Mouse (Mus musculus) ovary, postnatal 36 days (tissue): ENCODE measurements around the gene Ctsf.
"Not testable (repeated sequence)": the region's sequence is repeated elsewhere in the genome, so short reads cannot be mapped to it uniquely, and the experiment has no call there.

Source experiments
- DNase-seq: peaks from one replicate; pipeline ENCODE4 v3.0.0; 2022; ENCODE audit warnings: low spot score, mixed read lengths

Gene Ctsf

GRCm38 (mm10) chr19:4854552-4855469 is at the start of gene Ctsf:
TSS of gene Ctsf (plus strand) at chr19:4855130.
- DNase-seq = peak; percentile 88

GRCm38 (mm10) chr19:4810309-4810708 is 44.6 kb upstream of the Ctsf start:
- no peak for DNase-seq

- DNase-seq = no peak
Measured at GRCm38 (mm10) chr19:4810746-4811062, 44.2 kb upstream of the Ctsf start.

GRCm38 (mm10) chr19:4811063-4811908 is 43.6 kb upstream of the Ctsf start, which contains the start of the genes Gm21992 and Rbm14:
TSS of gene Gm21992 (minus strand) at chr19:4811612.
TSS of gene Rbm14 (minus strand) at chr19:4811634.
- peak; percentile 97 for DNase-seq

GRCm38 (mm10) chr19:4811909-4812242 is 43.1 kb upstream of the Ctsf start:
- DNase-seq = no peak

GRCm38 (mm10) chr19:4812334-4812949 is 42.5 kb upstream of the Ctsf start:
- DNase-seq = not testable (repeated sequence)

- DNase-seq = no peak
Measured at GRCm38 (mm10) chr19:4813015-4813414, 41.9 kb upstream of the Ctsf start.

GRCm38 (mm10) chr19:4817182-4817835 is 37.6 kb upstream of the Ctsf start:
- no peak for DNase-seq

- DNase-seq = peak; percentile 73
Measured at GRCm38 (mm10) chr19:4820678-4821303, 34.1 kb upstream of the Ctsf start.

GRCm38 (mm10) chr19:4828444-4829114 is 26.4 kb upstream of the Ctsf start:
- no peak for DNase-seq

- DNase-seq = peak; percentile 56
Measured at GRCm38 (mm10) chr19:4829156-4829555, 25.8 kb upstream of the Ctsf start.

GRCm38 (mm10) chr19:4833977-4834376 is 21.0 kb upstream of the Ctsf start:
- no peak for DNase-seq

GRCm38 (mm10) chr19:4836096-4836495 is 18.8 kb upstream of the Ctsf start:
- DNase-seq = no peak

GRCm38 (mm10) chr19:4837049-4837448 is 17.9 kb upstream of the Ctsf start:
- no peak for DNase-seq

- no peak for DNase-seq
Measured at GRCm38 (mm10) chr19:4838526-4839140, 16.3 kb upstream of the Ctsf start.

- peak; percentile 96 for DNase-seq
Measured at GRCm38 (mm10) chr19:4839149-4839548, 15.8 kb upstream of the Ctsf start, which contains the start of the genes Ccs and Ccdc87. TSS of gene Ccs (minus strand) at chr19:4839332. TSS of gene Ccdc87 (plus strand) at chr19:4839366.

- no peak for DNase-seq
Measured at GRCm38 (mm10) chr19:4840848-4841247, 14.1 kb upstream of the Ctsf start.

GRCm38 (mm10) chr19:4842611-4843010 is 12.3 kb upstream of the Ctsf start:
- no peak for DNase-seq

GRCm38 (mm10) chr19:4845846-4846245 is 9.1 kb upstream of the Ctsf start:
- DNase-seq = no peak

GRCm38 (mm10) chr19:4847490-4847889 is 7.4 kb upstream of the Ctsf start:
- no peak for DNase-seq
